In genomic region chr7:139898606-139899005, GRCm38 (mm10) we compare ENCODE assay signal across 22 mouse cellular contexts. TPM values are rescaled to one million over a fixed set of nuclear protein-coding genes. Genes with fewer than 3 reads are reported as not detected.
"Had no signal": no experiment of that assay in that cellular context is flagged by ENCODE, and none has a peak within 500 bp of the region (broad histone marks: within the 10 kb centered on the region; RNA-seq: fewer than 3 reads in every experiment).

No protein-coding gene starts in this region.

- DNase-seq: kidney, adult 18-20 months; kidney, adult 9 months; kidney, postnatal 25 days; liver, embryonic 13.5 days; lung, embryonic 14.5 days; right cerebral cortex, adult 18-20 months; right cerebral cortex, postnatal 4 days; thymus, adult 2 months; thymus, postnatal 14 days; thymus, postnatal 4 days had no signal

- H3K27ac ChIP-seq: liver, embryonic 13.5 days; macrophage; midbrain, embryonic 12.5 days; midbrain, embryonic 15.5 days; neural tube, embryonic 12.5 days; neural tube, embryonic 15.5 days; stomach, postnatal 0 days had no signal

- H3K4me3 ChIP-seq: liver, embryonic 13.5 days; midbrain, embryonic 12.5 days; midbrain, embryonic 15.5 days; neural tube, embryonic 12.5 days; neural tube, embryonic 15.5 days had no signal

RNA-seq across cellular contexts. Expression of gene Utf1, which starts 45.0 kb away (rescaled TPM):
- total RNA-seq: layer of hippocampus, adult 8-10 months; layer of hippocampus, postnatal 14 days; left cerebral cortex, postnatal 10 days; left cerebral cortex, postnatal 36 days; liver, adult 2 months; megakaryocyte, adult 5-6 weeks had no signal
